Mouse (Mus musculus) olfactory bulb, adult 2 months (tissue): ENCODE measurements around the gene Tsacc.

Experiments used
- CTCF ChIP-seq: fragments of 200-500 bp; IDR thresholded peaks from 2 replicates; pipeline ENCODE4 v1.5.1; 2012; ENCODE audit warnings: low read depth, mild to moderate bottlenecking, low read length, moderate library complexity; ENCODE audit not compliant: insufficient read depth
- POLR2A ChIP-seq: fragments of 200-500 bp; IDR thresholded peaks from 2 replicates; pipeline ENCODE4 v1.6.1; 2012; ENCODE audit warnings: mild to moderate bottlenecking, low read depth, low read length, moderate library complexity; ENCODE audit not compliant: insufficient read depth

DNA sequence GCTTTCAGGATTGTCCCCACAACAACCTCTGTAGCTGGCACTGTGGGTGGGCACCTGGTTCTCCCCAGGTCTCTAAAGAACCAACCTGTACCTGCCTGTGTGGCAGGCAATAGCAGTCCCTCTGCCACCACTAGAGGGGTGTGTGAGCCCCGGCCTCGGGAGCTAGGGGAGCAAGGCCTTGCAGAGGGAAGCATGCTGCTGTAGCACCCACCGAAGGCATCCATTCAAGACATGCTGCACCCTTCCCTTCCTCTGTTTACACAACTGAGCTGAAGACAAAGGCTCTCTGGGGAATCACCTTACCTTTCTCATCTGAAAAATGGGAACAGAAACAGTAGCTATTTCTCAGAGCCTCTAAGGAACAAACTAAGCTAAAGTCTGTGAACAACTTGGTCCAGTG lies 61.6 kb downstream of the Tsacc start:
- TF ChIP-seq CTCF (peak; percentile 31; the same call in 1 of the 2 replicates), POLR2A (no peak)
